Mouse (Mus musculus): ENCODE data around the gene Cmss1.

Gene Cmss1

GRCm38 (mm10) chr16:57509099-57509498 is 97.6 kb downstream of the Cmss1 start:
- no peak for DNase-seq

GRCm38 (mm10) chr16:57508351-57508750 is 98.3 kb downstream of the Cmss1 start:
- no peak for DNase-seq

- no peak for DNase-seq
Observed at GRCm38 (mm10) chr16:57506133-57506532, 100.5 kb downstream of the Cmss1 start.

- DNase-seq, result no peak
Observed at GRCm38 (mm10) chr16:57504728-57505127, 101.9 kb downstream of the Cmss1 start.

- no peak for DNase-seq
Observed at GRCm38 (mm10) chr16:57502761-57503160, 103.9 kb downstream of the Cmss1 start.

GRCm38 (mm10) chr16:57502230-57502629 is 104.4 kb downstream of the Cmss1 start:
- DNase-seq, result peak; percentile 41

- DNase-seq, result no peak
Observed at GRCm38 (mm10) chr16:57500851-57501250, 105.8 kb downstream of the Cmss1 start.

GRCm38 (mm10) chr16:57496437-57497173 is 110.1 kb downstream of the Cmss1 start:
- no peak for DNase-seq

- no peak for DNase-seq
Observed at GRCm38 (mm10) chr16:57495476-57496203, 111.0 kb downstream of the Cmss1 start.

- peak; percentile 24 for DNase-seq
Observed at GRCm38 (mm10) chr16:57491853-57492252, 114.8 kb downstream of the Cmss1 start.

GRCm38 (mm10) chr16:57490691-57491090 is 116.0 kb downstream of the Cmss1 start:
- DNase-seq, result no peak

- DNase-seq, result no peak
Observed at GRCm38 (mm10) chr16:57488661-57489060, 118.0 kb downstream of the Cmss1 start.

- no peak for DNase-seq
Observed at GRCm38 (mm10) chr16:57486266-57486665, 120.4 kb downstream of the Cmss1 start.

- DNase-seq, result peak; percentile 38
Observed at GRCm38 (mm10) chr16:57485265-57485664, 121.4 kb downstream of the Cmss1 start.

- DNase-seq, result no peak
Observed at GRCm38 (mm10) chr16:57484043-57484795, 122.4 kb downstream of the Cmss1 start.

- no peak for DNase-seq
Observed at GRCm38 (mm10) chr16:57483503-57483902, 123.2 kb downstream of the Cmss1 start.

- no peak for DNase-seq
Observed at GRCm38 (mm10) chr16:57482911-57483310, 123.8 kb downstream of the Cmss1 start.

- no peak for DNase-seq
Observed at GRCm38 (mm10) chr16:57482264-57482663, 124.4 kb downstream of the Cmss1 start.

- no peak for DNase-seq
Observed at GRCm38 (mm10) chr16:57479776-57480175, 126.9 kb downstream of the Cmss1 start.

GRCm38 (mm10) chr16:57478451-57478850 is 128.2 kb downstream of the Cmss1 start:
- no peak for DNase-seq

- DNase-seq, result no peak
Observed at GRCm38 (mm10) chr16:57473415-57474085, 133.1 kb downstream of the Cmss1 start.

- no peak for DNase-seq
Observed at GRCm38 (mm10) chr16:57471071-57471470, 135.6 kb downstream of the Cmss1 start.

GRCm38 (mm10) chr16:57470286-57470830 is 136.3 kb downstream of the Cmss1 start:
- no peak for DNase-seq

All from kidney, postnatal 14 days (tissue).